Mouse (Mus musculus) heart, embryonic 16.5 days (tissue): ENCODE results near the gene 4933434E20Rik. TPM values are rescaled to one million over a fixed set of nuclear protein-coding genes. Genes with fewer than 3 reads are reported as not detected.

Experiments
- ATAC-seq: fragments of 200-750 bp; cut with Nextera tagmentation; replicated peaks from 2 replicates; pipeline ENCODE4 v1.8.0; 2017; ENCODE audit warnings: moderate number of reproducible peaks; ENCODE audit not compliant: insufficient read depth, low FRiP score; ENCODE audit errors: extremely low read depth
- H3K27ac ChIP-seq: fragments of 300-500 bp; sonication (generic); 2 replicates; pipeline ENCODE4 v1.5.1; 2014; ENCODE audit warnings: mild to moderate bottlenecking, low read length, control low read depth, moderate library complexity
- H3K27me3 ChIP-seq: fragments of 300-500 bp; sonication (generic); 2 replicates; pipeline ENCODE4 v1.6.1; 2014; ENCODE audit warnings: low read length, mixed read lengths; ENCODE audit not compliant: control insufficient read depth, insufficient read depth
- H3K36me3 ChIP-seq: fragments of 300-500 bp; sonication (generic); 2 replicates; pipeline ENCODE4 v1.6.1; 2014; ENCODE audit not compliant: control insufficient read depth, insufficient read depth
- H3K4me1 ChIP-seq: fragments of 300-500 bp; sonication (generic); 2 replicates; pipeline ENCODE4 v1.6.1; 2014; ENCODE audit warnings: low read length, mixed read lengths; ENCODE audit not compliant: control insufficient read depth, insufficient read depth
- H3K4me2 ChIP-seq: fragments of 300-500 bp; sonication (generic); 2 replicates; pipeline ENCODE4 v1.6.1; 2014; ENCODE audit warnings: low read depth, mild to moderate bottlenecking, control low read depth, low read length
- H3K4me3 ChIP-seq: fragments of 300-500 bp; sonication (generic); 2 replicates; pipeline ENCODE4 v1.5.1; 2014; ENCODE audit warnings: mild to moderate bottlenecking, control low read depth, low read length
- H3K9ac ChIP-seq: fragments of 300-500 bp; sonication (generic); 2 replicates; pipeline ENCODE4 v1.6.1; 2014; ENCODE audit warnings: low read length, control low read depth
- H3K9me3 ChIP-seq: fragments of 300-500 bp; sonication (generic); replicated peaks from 2 replicates; pipeline ENCODE4 v1.6.1; 2016; ENCODE audit warnings: low read length; ENCODE audit not compliant: control insufficient read depth
- WGBS: fragments of 180-500 bp; shearing (Covaris S2); extraction: QIAGEN DNeasy Blood & Tissue Kit; methylation state at CpG from one replicate; pipeline ENCODE4 v1.1.7; 2014; 5-methylcytosine and 5-hydroxymethylcytosine counted together
- polyA plus RNA-seq: library from polyadenylated mRNA; unstranded; fragments of >200 nt; fragmentation: Nextera tagmentation; extraction: Ambion mirVana; gene quantifications from 2 replicates; pipeline ENCODE4 v1.2.1, GENCODE M21; 2015

Gene 4933434E20Rik
- polyA plus RNA-seq = 147 and 151 TPM in 2 replicates

DNA sequence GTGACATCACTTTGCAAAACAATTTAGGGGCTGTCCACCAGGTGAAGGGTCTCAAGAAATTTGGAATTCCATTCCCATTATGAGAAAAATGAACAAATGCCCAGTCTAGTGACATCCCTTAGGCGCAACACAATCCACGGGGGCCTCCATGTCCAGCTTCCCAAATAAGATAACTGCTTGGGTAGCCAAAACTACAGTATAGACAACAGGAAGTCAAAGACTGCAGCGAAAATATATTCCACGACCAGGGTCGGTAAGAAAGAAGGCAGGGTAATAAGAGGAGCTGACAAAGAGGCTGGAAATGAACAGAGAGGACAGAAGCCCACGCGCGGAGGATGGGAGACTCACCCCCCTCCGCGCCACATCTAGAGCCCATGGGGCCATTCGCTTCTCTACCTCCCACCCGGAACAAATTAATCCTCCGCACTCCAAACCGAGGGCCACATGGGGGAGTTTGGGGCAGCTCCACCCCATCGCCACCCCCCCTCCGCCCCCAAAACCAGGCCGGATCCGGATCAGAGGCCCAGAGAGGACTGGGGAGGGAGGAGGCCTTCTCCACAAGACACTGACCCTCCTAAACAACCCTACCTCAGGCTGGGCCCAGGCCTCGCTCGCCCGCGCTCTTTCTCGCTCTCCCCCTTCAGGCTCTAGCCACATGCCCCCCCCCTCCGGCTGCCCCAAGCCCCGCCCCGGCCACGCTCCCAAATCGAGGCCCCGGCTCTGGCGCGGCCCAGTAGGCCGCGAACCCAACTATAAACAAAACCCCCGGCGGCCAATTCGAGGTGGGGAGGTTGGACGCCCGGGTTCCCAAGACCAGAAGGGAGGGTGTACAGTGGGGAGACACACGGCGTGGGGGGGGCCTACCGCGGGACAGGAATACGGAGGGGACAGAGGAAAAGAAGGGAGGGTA is at the start of gene 4933434E20Rik:
TSS of gene 4933434E20Rik (plus strand) at position 196 of the 910 bp plus-strand sequence.
- WGBS = under 1% methylated on average over 41 of the region's 43 CpGs

DNA sequence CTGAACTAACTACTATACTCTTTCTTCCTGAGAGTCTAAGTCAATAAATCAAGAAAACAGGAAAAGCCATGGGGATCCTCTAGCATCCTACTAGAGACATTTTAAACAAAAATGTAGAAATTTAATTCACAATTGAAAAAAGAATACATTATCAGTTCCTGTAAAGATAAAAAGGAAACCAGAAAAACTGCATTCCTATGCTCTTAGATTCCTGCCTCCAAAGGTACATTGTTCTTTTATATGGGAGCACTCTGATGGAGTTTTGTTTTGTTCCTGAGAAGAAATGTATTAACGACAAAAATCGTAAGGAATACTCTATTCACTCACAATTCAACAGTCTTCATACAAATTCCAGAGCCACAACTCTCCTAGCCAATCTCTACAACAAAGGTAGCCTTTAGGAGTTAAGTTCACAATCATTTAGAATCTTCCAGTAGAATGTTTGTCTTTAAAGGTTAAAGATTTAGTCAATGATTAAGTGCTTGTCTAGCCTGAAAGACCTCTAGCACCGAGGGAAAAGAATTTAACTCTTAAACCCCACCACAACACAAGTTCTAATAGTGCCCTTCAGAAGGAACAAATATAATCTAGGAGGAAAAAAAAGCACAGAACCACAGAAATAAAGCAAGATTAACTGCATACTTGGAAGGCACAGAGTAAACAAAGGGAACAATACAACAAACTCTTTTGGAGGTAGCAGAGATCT is 47.2 kb upstream of the 4933434E20Rik start:
- H3K4me2 ChIP-seq = no peak overlapping the region
- no peaks in the 10 kb centered on the region for H3K9me3 ChIP-seq
- H3K36me3 ChIP-seq = peaks cover 43% of the 10 kb centered on the region
- no peak for ATAC-seq
- no peak overlapping the region for H3K4me3 ChIP-seq
- 69% methylated on average over 3 of the region's 3 CpGs for WGBS
- no peak overlapping the region for H3K27ac ChIP-seq
- no peaks in the 10 kb centered on the region for H3K27me3 ChIP-seq
- H3K4me1 ChIP-seq = peaks cover 4% of the 10 kb centered on the region
- H3K9ac ChIP-seq = no peak overlapping the region

More for the DNA sequence above, at the start of gene 4933434E20Rik:
- Histone ChIP-seq H3K4me2 (peak within 1 kb of the TSS; percentile 89), H3K4me1 (peaks cover 20% of the 10 kb centered on the region), H3K9me3 (no peaks in the 10 kb centered on the region), H3K9ac (peak within 1 kb of the TSS; percentile 89), H3K27ac (peak within 1 kb of the TSS; percentile 90), H3K27me3 (no peaks in the 10 kb centered on the region), H3K36me3 (peaks cover 14% of the 10 kb centered on the region), H3K4me3 (peak within 1 kb of the TSS; percentile 84)
- ATAC-seq = peak; percentile 58

DNA sequence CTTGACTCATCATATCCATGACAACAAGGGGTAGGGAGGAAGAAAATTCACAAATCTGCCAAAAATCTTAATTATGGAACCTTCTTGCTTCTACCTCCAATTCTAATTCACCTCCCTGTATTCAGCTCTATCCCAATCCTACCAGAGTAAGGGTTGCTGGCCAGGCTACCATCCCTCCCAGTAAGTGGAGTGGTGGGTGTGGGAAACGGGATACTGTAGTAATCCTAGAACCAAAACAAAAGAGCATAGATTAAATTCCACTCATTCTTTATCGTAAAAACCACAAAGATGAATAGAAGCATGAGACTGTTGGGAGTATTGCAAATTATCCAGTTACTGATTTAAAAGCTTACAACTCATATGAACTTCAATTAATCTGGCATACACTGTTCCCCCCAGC is 41.1 kb upstream of the 4933434E20Rik start:
- WGBS = 66% methylated on average over 2 of the region's 2 CpGs
- Histone ChIP-seq H3K4me2 (no peak overlapping the region), H3K4me3 (no peak overlapping the region), H3K27me3 (no peaks in the 10 kb centered on the region), H3K9me3 (no peaks in the 10 kb centered on the region), H3K9ac (no peak overlapping the region), H3K27ac (no peak overlapping the region), H3K36me3 (peaks cover 75% of the 10 kb centered on the region), H3K4me1 (no peaks in the 10 kb centered on the region)
- ATAC-seq = no peak

DNA sequence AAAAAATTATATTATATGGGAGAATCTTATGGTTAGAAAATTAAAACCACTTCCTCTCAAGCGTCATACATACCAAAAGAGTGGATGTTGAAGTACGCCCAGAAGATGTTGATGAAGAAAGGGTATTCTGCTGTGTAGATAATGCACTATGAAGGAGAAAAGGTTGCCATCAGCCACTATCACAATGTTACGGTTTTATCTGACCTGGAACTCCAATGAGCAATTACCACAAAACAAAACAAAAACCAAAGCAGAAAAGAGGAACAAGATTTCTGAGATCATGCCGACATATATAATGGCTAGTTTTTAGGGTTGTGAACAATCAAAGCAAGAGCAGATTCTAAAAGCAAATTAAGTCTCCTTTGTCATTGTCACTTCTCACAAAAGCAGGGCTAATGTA is 34.8 kb upstream of the 4933434E20Rik start:
- H3K4me3 ChIP-seq = no peak overlapping the region
- H3K4me2 ChIP-seq = no peak overlapping the region
- no peaks in the 10 kb centered on the region for H3K4me1 ChIP-seq
- H3K27me3 ChIP-seq = no peaks in the 10 kb centered on the region
- H3K9me3 ChIP-seq = no peaks in the 10 kb centered on the region
- H3K36me3 ChIP-seq = peaks cover 78% of the 10 kb centered on the region
- 89% methylated on average over 4 of the region's 4 CpGs for WGBS
- ATAC-seq = no peak
- H3K27ac ChIP-seq = no peak overlapping the region
- H3K9ac ChIP-seq = no peak overlapping the region

DNA sequence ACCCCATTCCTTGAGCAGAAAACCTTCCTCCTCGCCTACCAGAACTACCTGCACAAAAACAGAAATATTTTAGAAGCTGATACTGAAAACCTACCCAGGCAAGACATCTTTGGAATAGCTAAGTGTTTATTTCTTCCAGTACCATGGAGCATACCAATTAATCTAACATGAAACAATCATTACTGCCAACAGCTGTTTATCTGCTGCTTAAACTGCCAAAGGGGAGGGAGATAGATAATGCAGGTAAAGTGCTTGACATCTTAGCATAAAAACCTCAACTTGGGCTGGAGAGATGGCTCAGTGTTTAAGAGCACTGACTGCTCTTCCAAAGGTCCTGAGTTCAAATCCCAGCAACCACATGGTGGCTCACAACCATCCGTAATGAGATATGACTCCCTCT is 16.8 kb upstream of the 4933434E20Rik start:
- no peak for ATAC-seq
- H3K4me3 ChIP-seq = no peak overlapping the region
- no peak overlapping the region for H3K4me2 ChIP-seq
- H3K27me3 ChIP-seq = no peaks in the 10 kb centered on the region
- H3K4me1 ChIP-seq = no peaks in the 10 kb centered on the region
- no peaks in the 10 kb centered on the region for H3K9me3 ChIP-seq
- H3K36me3 ChIP-seq = peaks cover 50% of the 10 kb centered on the region
- H3K9ac ChIP-seq = no peak overlapping the region
- 91% methylated on average over 2 of the region's 2 CpGs for WGBS
- H3K27ac ChIP-seq = no peak overlapping the region

DNA sequence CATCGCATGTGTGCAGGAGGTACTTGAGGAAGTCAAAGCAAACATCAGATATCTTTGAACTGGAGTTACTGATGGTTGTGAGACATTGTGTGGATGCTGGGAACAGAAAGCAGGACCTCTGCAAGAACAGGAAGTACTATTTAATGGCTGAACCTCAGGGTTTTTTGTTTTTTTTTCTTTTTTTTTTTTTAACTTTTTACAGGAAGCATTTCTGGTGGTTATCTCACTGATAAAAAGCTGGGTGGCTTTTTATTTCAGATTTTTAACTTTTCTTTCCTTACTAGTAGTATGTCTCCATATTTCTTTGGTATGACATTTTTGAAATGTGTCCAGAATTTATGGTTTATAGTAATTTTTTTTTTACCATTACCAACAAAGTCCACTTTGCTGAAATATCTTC is 15.2 kb upstream of the 4933434E20Rik start:
- ATAC-seq = no peak
- peaks cover 46% of the 10 kb centered on the region for H3K36me3 ChIP-seq
- WGBS = 97% methylated on average over 1 of the region's 1 CpGs

DNA sequence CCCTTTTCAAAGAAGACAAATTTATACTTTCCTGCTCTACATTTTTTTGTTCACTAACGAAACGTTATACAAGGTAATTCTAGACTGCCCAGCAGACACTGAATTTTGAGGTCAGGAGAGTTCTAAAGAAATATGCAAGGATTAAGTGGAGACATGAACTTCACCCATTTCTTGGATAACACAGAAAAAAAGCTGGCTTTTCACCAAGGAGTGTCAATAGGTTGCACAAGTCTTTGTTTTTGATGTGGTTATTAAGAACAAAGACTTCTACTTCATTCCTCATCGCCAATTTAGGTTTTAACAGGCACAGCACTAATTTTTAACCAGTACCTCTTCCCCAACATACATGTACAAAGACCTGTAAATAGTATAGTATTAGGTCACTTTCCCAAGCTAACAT is 1.7 kb upstream of the 4933434E20Rik start:
- Histone ChIP-seq H3K9me3 (no peaks in the 10 kb centered on the region), H3K4me3 (no peak overlapping the region), H3K36me3 (peaks cover 7% of the 10 kb centered on the region), H3K4me1 (peaks cover 17% of the 10 kb centered on the region), H3K27ac (no peak overlapping the region), H3K9ac (no peak overlapping the region), H3K27me3 (no peaks in the 10 kb centered on the region), H3K4me2 (no peak overlapping the region)
- ATAC-seq = no peak
- WGBS = 69% methylated on average over 3 of the region's 3 CpGs

More for the DNA sequence above, 15.2 kb upstream of the 4933434E20Rik start:
- Histone ChIP-seq H3K27ac (no peak overlapping the region), H3K27me3 (no peaks in the 10 kb centered on the region), H3K4me3 (no peak overlapping the region), H3K4me2 (no peak overlapping the region), H3K9ac (no peak overlapping the region), H3K9me3 (no peaks in the 10 kb centered on the region), H3K4me1 (no peaks in the 10 kb centered on the region)

DNA sequence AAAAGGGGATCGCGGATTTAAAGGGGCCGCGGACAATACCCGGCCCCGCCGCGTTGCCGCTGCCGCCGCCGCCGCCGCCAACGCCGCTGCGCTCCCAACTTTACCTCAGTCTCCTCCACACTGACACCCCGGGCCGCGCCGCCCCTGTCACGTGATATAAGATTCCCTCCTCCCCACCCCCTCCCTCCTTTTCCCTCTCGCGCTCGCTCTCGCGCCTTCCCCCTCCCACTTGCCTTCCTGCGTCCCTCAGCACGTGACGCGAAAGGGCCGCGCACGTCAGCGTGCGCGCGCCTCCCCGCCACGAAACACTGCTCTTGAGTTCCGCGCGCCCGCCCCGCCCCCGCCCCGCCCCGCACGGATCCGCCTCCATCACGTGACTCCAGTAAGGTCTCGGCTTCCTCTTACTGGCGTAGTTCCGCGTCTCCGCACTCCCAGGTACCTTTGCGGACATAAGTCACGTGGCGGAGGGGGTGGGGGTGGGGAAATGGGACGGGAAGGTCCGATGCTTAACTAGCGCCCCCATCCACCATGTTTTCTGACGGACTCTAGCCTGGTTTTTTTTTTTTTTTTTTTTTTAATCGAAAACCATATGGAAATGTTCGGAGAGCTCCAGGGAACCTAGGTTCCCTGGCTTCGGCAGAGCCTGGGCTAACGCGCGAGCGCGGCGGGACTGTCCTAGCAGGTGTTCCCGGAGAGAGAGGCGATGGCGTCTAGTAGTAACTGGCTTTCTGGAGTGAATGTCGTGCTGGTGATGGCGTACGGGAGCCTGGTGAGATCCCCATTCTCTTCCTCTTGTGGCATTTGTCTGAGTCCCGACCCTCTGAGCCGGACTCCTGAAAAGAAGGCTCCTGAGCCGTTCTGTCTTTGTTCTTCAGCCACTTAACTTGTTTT is 1.2 kb downstream of the 4933434E20Rik start, which contains the start of gene Ubap2l:
TSS of gene Ubap2l (minus strand) at position 278 of the 891 bp plus-strand sequence.
- H3K27ac ChIP-seq = peak within 1 kb of the TSS; percentile 96
- H3K9ac ChIP-seq = peak within 1 kb of the TSS; percentile 89
- WGBS = under 1% methylated on average over 66 of the region's 81 CpGs
- peak within 1 kb of the TSS; percentile 84 for H3K4me3 ChIP-seq
- H3K4me2 ChIP-seq = peak within 1 kb of the TSS; percentile 89
- H3K27me3 ChIP-seq = no peaks in the 10 kb centered on the region
- H3K9me3 ChIP-seq = no peaks in the 10 kb centered on the region
- ATAC-seq = peak; percentile 91
- H3K4me1 ChIP-seq = peaks cover 20% of the 10 kb centered on the region
- peaks cover 14% of the 10 kb centered on the region for H3K36me3 ChIP-seq
